Mouse (Mus musculus) left cerebral cortex, postnatal 36 days (tissue): ENCODE results near the gene Xirp1. TPM values are rescaled to one million over a fixed set of nuclear protein-coding genes. Genes with fewer than 3 reads are reported as not detected.

Source experiments
- DNase-seq, 2 experiments: peaks; one replicate each; pipeline ENCODE4 v3.0.0; 2021 to 2022; ENCODE audit warnings: low spot score in 2 of 2, mixed read lengths in 1 of 2
- intact Hi-C: fragments of 180-260 bp; cut with DNase I; formaldehyde crosslinking; loops from one replicate; pipeline ENCODE4 v1.15.1; 2025
- total RNA-seq, 2 experiments: library from RNA; stranded (reverse); gene quantifications; 2 replicates each; pipeline ENCODE4 v1.2.3; 2021

Xirp1 gene
- total RNA-seq, 2 experiments from 2014 or later: 0.15 TPM; not detected in 1

GRCm38 (mm10) chr9:119996080-119996479 lies 27.3 kb downstream of the Xirp1 start:
- DNase-seq: no peak
- intact Hi-C loops: no loop called here

GRCm38 (mm10) chr9:119994207-119994606 lies 29.2 kb downstream of the Xirp1 start:
- intact Hi-C loops: no loop called here
- DNase-seq: no peak

- DNase-seq: no peak
- intact Hi-C loops: no loop called here
Measured at GRCm38 (mm10) chr9:119993092-119993844, 30.1 kb downstream of the Xirp1 start.

GRCm38 (mm10) chr9:119991310-119991709 lies 32.1 kb downstream of the Xirp1 start:
- intact Hi-C loops: no loop called here
- no peak for DNase-seq

GRCm38 (mm10) chr9:119988304-119988703 lies 35.1 kb downstream of the Xirp1 start:
- DNase-seq: no peak

GRCm38 (mm10) chr9:119985881-119986574 lies 37.4 kb downstream of the Xirp1 start:
- intact Hi-C loops: no loop called here

More at GRCm38 (mm10) chr9:119988304-119988703, 35.1 kb downstream of the Xirp1 start:
- intact Hi-C loops: no loop called here

GRCm38 (mm10) chr9:119984536-119985011 lies 38.8 kb downstream of the Xirp1 start, which contains the start of gene Csrnp1:
Csrnp1 (minus strand) TSS chr9:119984658.
- intact Hi-C loops: no loop called here
- DNase-seq: no peak

More at GRCm38 (mm10) chr9:119985881-119986574, 37.4 kb downstream of the Xirp1 start:
- no peak for DNase-seq

- peak; percentile 88 to 93 for DNase-seq
- intact Hi-C loops: loop anchor here (2.0 kb wide), 1 partner anchor 27 kb away; no protein-coding TSS in a partner anchor
Measured at GRCm38 (mm10) chr9:119983585-119984535, 39.5 kb downstream of the Xirp1 start.

- intact Hi-C loops: loop anchor here (2.0 kb wide), 1 partner anchor 28 kb away; no protein-coding TSS in a partner anchor
- DNase-seq: peak; percentile 46 to 50
Measured at GRCm38 (mm10) chr9:119982956-119983551, 40.3 kb downstream of the Xirp1 start.

- peak; percentile 56 for DNase-seq
- intact Hi-C loops: loop anchor here (2.0 kb wide), 1 partner anchor 28 kb away; no protein-coding TSS in a partner anchor
Measured at GRCm38 (mm10) chr9:119982241-119982811, 41.1 kb downstream of the Xirp1 start.

- peak; percentile 59 to 62 for DNase-seq
- intact Hi-C loops: loop anchor here (2.0 kb wide), 1 partner anchor 29 kb away; no protein-coding TSS in a partner anchor
Measured at GRCm38 (mm10) chr9:119981183-119982179, 41.9 kb downstream of the Xirp1 start.

GRCm38 (mm10) chr9:119980770-119981182 lies 42.6 kb downstream of the Xirp1 start:
- DNase-seq: no peak
- intact Hi-C loops: no loop called here

GRCm38 (mm10) chr9:119979749-119980148 lies 43.6 kb downstream of the Xirp1 start:
- intact Hi-C loops: no loop called here
- DNase-seq: no peak

- intact Hi-C loops: no loop called here
Measured at GRCm38 (mm10) chr9:119978811-119979441, 44.5 kb downstream of the Xirp1 start.

GRCm38 (mm10) chr9:119978151-119978810 lies 45.1 kb downstream of the Xirp1 start:
- intact Hi-C loops: no loop called here
- peak in 1 of 2 experiments; percentile 13 for DNase-seq

More at GRCm38 (mm10) chr9:119978811-119979441, 44.5 kb downstream of the Xirp1 start:
- peak; percentile 67 to 79 for DNase-seq

GRCm38 (mm10) chr9:119977557-119978060 lies 45.8 kb downstream of the Xirp1 start:
- peak in 1 of 2 experiments; percentile 21 for DNase-seq

More at GRCm38 (mm10) chr9:119977557-119978060, 45.8 kb downstream of the Xirp1 start:
- intact Hi-C loops: no loop called here
